Mouse (Mus musculus): ENCODE data around the gene Exd2.
A peak's percentile ranks its signal among the peaks of the same experiment; 100 is the strongest.
"Not testable (repeated sequence)": the region's sequence is repeated elsewhere in the genome, so short reads cannot be mapped to it uniquely, and the experiment has no call there.

Exd2 gene

DNA sequence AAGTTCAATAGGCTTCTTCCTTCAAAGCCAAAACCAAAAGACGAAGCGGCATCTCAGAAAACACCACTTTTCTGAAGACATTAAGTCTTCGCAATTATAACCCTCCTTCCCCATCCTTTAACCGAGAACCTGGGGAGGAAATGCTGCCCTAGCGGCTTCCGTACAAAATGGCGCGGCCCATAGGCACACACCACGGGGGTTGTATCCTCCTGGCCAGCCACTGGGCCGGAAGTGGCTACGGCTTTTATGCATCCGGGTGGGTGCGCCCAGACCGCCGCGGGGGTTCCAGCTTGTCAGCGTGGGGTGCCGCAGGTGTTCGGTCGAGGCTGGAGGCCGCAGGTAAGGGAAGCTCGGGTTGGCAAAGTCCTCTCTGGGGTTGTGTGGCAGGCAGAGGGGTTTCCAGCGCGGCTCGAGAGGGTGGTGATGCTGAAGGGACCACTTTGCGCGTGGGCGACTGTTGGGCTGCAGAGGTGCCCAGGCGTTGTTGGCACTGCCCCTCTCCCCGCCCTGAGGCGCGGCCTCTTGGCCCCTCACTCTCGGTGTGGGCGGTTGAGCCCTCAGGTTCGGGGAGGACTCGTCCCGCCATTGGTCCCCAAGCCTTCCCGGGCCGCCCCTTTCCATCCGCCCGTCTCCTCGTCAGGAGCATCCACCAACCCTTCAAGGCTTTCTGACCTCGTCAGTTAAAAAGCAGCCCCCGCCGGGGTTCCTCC, at the start of gene Exd2:
TSS of gene Exd2 (plus strand) at position 154 of the 710 bp plus-strand sequence.
- peak; percentile 90 for DNase-seq

DNA sequence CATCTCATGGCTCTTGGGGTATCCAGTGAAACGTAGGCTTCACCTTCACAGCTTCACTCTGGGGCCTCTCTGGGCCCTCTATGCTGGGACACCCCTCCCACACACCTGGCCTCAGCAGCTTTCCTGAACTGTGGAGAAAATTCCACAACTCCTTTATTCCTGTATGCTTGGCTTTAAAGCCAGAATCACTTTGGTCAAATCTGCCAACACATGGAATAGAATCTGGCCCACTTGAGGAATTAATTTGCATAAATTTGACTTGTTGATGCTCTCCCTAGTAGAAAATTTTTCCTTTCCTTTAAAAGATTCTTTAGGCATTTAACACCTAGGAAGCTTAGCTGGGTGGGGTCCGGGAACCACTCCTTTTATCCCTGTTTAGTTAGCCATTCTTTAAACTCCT, 47.8 kb upstream of the Exd2 start:
- no peak for DNase-seq

DNA sequence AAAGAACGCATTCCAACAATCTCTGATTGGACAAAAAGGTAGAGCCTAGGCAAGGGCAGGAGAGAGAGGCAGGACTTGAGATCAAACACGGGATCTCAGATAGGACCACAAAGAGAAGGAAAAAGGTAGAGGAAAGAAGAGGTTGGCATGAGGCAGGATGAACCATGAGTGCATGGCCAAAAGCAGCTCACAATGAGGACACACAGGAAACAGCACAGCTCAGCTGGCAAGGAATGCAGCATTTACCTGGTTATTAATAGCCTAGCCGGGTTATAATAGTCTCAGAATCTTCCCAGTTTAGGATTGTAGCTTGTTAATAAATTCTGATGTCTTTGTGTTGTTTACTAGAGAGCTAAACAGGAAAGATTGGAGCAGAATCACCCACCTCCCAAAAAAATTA, 35.2 kb upstream of the Exd2 start:
- DNase-seq = no peak

DNA sequence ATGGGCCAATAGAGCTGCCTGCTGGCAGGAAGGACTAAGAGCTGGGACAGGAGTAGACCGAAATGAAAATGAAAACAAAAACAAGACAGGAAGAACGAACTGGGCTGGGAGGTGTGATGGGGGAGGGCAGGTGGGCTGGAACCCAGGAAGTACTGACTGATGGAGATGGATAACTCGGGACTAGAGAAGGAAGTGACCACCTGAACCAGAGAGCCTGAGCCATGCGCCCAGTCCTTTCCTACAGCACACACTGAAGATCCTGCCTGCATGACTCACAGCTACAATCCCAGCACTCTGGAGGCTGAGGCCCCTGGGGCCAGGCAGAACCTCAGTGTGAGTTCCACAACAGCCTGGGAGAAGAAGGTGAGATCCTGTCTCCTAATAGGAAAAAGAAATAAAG, 29.6 kb upstream of the Exd2 start:
- no peak for DNase-seq

DNA sequence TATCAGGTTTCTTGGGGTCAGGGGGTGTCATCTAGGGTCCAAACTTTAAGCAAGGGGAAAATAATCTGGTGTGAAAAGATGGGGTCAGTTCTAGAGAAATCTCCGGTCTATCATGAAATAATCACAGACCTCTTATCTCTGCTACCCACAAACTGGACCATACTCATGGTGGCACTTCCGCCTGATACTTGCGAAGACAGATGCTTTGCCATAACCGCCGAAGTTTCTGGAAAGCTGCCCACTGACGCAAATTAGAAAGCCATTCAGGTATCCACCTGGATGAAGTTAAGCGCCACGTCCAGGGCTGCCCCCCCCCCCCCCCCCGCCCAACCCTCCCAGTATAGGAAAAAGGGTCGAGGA, 28.3 kb upstream of the Exd2 start:
- DNase-seq = no peak

DNA sequence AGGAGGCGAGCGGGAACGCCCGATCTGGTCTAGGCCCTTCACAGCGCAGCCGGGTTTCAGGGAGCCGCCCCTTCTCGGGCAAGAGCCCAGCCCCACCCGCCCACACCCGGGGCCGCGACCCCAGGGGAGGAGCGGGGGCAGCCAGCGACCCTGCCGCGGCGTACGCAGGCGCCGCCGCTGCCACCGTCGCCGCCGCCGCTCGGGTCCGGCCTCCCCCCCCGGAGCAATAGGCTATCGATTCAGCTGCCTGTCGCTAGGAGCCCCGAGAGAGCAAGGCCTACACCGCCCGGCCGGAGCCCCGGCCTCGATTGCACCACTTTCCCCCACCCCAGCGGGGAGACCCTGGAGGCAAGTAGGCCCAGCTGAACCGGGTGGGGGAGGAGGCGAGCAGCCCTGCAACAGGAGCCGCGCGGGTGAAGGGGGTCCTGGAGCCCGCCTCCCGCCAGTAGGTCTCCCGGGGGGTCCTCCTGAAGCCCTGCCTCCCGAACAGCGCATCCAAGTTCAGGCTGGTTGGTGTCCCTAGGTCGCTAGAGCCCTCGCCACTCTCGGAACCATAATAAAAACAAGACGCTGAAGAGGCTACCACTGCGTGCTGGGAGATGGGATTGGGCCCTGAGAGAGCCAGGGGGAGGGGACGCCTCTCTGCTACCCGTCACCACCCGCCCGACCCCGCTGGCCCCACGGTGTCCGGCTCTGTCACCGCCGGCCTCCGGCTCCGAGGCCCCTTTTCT, 27.8 kb upstream of the Exd2 start:
- DNase-seq = peak; percentile 67

DNA sequence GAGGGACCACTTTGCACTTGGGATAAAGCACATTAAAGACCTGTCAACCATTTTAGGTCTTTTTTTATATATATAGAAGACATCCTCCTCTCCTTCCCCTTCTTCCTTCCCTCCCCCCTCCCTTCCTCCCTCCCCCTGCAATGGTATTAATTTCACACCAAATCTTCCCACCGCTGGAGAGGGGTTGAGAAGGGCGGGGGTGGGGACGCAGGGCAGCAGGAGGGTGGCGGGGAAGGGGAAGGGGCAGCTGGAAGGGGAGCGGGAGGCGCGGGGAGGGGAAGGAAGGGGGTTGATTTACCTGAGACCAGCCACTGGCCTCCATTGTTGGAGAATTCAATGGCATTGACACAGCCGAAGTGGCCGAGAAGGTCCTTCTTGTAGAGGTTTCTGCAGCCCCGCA, 27.0 kb upstream of the Exd2 start:
- no peak for DNase-seq

DNA sequence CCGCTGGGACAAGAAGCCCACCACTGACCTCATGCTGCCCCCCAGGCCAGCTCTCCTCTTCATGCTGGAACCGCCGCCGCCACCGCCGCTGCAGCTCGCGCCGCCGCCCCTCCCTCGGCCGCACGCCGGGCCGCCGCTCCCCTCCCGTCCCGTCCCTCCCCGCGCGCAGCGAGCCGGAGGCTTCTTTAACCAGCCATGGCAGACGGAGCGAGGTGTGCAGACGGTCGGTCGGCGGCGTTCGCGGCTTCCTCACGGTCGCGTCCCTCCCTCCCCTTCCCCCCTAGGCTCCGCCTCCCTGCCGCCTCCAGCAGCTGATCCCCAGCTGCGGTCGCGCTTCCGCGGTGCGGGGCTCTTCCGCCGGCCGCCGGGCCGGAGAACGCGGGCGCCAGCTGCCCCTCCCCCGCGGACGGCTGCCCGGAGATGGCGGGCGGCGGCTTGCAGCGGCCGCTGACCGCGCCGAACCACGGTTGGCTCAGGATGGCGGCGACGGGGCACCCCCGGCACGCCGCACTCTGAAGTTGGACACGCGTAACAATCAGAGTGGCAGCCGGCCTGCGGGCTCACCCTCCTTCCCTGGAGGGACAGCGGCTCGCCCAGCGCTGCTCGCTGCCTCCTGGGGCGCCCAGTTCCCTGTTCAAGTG, 26.4 kb upstream of the Exd2 start, which contains the start of gene Dcaf5:
TSS of gene Dcaf5 (minus strand) at position 266 of the 641 bp plus-strand sequence.
- DNase-seq = peak; percentile 82

DNA sequence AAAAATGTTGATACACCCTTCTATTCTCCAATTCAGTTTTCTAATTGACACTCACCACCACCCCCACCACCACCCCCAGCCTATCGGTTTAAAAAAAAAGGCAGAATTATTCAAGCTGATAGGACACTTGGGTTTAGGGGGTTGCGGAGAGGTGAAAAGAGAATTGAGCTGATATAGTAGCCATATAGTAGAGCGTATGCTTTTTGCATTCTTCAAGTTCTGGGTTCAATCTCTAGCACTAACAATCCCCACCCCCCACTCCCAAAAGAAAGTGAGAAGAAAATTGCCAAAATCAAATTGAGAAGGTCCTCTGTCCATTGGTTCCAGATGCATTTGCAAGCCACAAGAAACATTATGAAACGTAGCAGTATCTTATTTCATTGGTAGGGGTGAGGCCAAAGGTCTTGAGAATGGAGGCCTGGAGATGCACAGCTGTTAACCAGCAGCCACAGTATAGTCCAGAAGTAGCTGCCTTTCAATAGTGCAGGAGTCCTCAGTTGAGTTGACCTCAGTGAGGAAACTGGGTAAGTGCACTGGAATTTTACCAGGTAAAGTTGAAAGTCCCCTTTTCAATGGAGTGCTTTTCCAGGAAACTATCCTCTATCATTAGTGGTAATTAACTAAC, 25.7 kb upstream of the Exd2 start:
- no peak for DNase-seq

DNA sequence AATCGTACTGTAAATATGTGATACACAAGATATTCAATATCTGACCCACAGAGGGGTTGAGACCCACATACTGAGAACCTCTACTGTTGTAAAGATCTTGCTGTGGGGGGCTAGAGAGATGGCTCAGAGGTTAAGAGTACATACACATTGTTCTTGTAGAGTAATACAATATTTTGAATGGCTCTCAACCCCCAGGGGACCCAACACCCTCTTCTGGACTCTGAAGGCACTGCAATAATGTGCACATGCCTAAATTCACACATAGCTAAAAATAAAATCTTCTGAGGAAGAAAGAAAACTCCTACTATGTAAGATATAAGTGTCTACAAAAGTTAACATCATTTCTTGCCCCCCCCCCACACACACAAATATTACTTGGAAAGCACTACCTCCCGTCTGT, 21.9 kb upstream of the Exd2 start:
- DNase-seq = peak; percentile 20

DNA sequence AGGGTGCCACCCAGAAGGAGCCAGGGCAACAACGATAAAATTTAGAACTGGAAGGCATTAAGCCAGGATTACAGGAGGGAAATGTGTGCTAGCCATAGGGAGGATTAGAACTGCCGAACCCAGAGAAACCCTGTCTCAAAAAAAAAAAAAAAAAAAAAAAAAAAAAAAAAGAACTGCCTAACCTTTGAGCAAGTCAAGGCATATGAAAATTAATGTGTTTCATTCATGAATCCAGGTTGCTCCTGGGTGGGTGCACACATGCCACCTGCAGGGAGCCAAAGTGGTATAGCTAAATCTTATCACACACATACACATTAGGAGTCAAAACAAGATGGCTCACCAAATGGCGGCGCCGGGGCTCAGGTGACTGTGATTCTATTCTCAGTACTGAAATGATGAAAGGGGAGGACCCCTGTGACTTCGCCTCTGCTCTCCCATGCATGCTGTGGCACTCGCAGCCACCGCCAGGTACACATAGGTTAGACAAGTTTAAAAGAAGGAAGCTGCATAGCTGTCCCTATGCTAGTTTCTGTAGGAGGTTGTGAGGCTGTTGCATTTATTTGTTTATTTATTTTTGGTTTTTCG, 18.3 kb upstream of the Exd2 start:
- DNase-seq = no peak

DNA sequence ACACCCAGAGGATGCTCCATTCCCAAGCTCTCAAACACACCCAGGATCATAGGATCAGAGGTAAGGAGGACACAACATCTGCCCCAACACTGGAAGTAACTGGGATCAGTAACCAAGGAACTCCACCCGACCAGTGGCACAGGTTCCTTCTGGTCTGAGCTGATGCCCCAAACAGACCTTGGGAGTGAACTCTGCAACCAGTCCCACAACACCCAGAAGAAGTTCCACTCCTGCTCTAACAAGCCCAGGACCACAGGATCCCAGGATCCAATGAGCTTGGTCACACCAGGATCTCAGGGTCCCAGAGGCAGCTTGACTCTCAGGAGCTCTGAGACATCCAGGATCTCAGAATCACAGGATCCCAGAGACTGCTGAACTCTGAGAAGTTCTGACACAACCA, 9.4 kb upstream of the Exd2 start:
- no peak for DNase-seq

DNA sequence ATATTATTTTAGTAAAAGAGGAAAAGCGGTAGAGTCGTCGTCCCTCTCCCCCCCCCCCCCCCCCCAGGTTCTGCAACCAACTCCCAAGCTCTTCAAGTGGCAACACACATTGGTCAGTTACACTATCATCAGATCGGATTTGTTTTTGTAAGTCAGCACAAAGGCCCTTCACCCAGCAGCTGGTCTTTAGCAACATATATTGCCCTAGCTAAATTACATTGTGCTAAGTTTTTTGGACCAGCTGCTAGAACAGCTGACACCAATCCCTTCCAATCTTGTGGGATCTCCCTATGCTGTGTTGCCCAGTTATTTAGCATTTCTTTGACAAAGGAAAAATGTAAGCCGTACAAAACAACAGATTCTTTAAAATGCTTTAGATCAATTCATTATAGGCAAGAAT, 4.9 kb upstream of the Exd2 start:
- DNase-seq = no peak

DNA sequence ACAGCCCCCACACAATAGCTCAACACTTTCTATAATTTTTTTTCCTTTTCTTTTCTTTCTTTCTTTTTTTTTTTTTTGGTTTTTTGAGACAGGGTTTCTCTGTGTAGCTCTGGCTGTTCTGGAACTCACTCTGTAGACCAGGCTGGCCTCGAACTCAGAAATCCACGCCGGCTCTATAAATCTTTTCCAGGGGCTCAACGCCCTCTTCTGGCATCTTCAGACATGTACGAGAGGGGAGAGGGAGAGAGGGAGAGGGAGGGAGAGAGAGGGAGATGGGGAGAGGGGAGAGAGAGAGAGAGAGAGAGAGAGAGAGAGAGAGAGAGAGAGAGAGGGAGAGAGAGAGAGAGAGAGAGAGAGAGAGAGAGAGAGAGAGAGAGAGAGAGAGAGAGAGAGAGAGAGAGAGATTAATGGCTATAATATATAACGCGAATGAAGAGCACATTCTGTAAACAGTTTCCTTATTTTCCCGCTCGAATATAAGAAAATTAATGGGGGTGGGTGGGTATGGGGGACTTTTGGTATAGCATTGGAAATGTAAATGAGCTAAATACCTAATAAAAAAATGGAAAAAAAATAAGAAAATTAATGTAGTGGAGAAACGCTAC, 501 bp upstream of the Exd2 start:
- not testable (repeated sequence) for DNase-seq

DNA sequence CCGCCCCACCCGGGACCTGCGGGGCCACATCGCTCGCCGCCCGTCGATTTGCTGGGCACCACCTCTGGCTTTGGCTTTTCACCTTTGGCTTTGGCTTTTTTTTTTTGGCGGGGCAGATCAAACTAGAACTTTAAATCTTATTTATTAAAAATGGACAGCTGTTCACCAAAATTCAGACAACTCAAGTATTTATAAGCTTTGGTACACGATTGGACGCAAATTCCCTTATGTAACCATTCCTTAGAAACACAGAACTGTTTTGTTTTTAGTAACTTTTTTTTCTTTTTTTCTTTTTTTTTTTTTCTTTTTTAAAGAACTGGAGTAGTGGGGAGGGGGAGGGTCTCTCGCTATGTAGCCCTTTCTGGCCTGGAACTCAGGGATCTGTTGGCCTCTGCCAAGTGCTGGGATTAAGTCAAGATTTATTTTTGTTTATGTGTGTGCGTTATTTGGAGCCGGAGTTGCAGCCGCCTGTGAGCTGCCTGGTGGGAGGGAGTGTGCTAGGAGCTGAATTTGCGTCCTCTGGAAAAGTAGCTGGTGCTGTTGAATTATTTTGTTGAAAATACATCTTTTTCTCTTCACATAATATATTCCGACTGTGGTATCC, 873 bp downstream of the Exd2 start:
- DNase-seq = no peak

DNA sequence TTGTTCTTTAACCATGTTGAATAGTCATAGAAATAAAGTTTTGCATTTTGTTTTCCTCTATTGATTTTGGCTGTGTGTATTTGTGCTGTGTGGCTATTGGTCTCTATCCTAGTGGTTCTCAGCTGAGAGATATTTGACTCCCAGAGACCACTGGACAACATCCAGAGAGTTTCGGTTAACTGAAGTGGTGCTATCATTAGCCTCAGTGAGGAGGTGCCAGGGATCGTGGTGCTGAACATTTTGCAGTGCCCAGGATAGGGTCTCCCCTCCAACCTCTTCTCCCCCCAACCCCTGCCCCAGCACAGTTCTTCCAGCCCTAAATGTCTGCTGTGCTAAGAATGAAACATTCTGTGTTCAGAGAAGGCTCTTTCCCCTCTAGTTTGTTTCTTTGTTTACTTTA, 7.3 kb downstream of the Exd2 start:
- no peak for DNase-seq

DNA sequence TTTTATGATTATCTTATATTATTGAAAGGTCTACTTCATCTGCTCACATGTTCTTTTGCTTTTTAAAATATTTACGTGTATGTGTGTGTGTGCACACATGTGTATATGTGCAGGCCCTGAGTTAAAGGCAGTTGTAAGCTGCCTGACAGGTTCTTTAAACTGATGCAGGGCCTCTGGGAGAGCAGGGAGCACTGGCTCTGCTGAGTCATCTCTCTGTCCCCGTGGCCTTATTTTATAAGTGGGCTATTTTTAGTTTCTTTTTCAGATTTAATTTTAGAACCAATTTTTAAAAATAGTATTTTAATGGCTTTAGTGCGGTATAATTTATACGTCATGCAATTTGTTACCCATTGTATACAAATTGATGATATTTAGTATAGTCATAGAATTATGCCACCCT, 9.0 kb downstream of the Exd2 start:
- no peak for DNase-seq

DNA sequence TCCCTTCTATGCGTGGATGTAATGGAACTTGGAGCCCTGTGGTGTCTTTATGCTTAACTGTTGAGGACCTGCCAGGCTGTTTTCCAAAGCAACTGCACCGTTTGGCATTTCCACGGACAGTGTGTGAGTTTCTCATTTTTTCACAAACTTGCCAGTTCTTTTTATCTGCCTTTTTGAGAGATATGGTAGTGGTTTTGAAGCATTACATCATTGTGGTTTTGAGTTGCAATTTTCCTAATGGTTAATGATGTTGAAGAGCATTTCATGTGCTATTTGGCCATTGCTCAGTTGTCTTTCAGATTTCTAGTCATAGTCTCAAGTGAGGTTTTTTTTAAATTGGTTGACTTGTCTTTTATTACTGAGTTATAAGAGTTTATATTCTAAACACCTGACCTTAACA, 10.8 kb downstream of the Exd2 start:
- DNase-seq = no peak

DNA sequence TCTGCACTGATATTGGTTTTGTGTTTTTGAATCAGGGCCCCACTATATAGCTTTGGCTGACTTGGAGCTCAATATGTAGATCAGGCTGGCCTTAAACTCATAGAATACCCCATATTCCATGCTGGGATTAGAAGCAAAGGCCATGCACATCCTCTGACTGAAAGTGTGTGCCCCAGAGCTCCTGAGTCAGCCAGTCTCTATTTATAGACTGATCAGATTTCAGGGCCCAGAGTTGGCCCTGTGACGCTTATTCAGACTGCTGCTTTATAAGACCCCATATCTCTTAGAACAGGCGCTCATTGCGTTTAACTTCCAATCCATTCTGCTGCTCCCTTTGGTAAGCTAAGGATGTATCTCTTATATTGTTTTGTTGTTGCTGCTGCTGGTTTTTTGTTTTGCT, 17.1 kb downstream of the Exd2 start:
- DNase-seq = no peak

DNA sequence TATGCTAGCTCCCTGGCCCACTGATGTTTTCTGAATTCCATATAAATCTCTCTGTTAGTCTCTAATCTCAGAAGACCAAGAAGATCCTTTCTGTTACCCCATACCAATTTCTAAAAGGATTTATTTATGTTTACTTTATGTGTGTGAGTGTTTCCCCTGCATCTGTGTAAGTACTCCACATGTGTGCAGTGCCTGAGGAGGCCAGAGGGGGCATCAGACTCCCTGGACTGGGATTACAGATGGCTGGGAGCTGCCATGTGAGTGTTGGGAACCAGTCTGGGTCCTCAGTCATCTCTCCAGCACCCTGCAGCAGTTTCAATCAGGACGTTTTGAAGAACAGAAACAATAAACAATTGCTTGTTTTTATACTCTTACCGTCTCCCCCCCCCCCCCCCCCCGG, 20.5 kb downstream of the Exd2 start:
- DNase-seq = no peak

DNA sequence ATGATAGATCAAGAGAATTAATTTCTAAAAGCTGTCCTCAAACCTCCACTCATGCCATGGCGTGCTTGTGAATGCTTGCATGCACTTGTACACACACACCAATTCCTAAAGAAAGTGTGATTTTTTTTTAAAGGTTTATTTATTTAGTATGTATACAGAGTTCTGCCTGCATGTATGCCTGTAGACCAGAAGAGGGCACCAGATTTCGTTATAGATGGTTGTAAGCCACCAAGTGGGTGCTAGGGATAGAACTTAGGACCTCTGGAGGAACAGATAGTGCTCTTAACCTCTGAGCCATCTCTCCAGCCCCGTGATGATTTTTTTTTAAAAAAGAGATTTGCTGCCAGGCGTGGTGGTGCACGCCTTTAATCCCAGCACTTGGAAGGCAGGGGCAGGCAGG, 30.4 kb downstream of the Exd2 start:
- no peak for DNase-seq

DNA sequence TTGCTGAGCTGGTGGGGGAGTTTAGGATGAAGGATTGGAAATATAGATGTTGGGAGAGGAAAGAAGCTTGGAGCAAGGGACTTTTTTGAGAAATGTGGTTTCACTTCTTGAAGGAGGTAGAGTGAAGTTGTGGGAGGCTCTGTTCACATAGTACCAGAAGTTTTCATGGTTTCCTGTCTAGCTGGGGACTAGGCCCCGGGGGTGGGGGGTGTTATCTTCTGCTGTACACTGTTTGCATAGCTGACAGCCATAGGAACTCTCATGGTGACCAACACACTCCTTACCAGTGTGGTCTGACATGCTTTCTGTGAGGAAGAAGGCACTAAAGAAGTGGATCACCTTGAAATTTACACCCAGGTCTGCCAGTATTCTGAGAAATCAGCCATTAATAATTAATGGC, 32.8 kb downstream of the Exd2 start:
- no peak for DNase-seq

DNA sequence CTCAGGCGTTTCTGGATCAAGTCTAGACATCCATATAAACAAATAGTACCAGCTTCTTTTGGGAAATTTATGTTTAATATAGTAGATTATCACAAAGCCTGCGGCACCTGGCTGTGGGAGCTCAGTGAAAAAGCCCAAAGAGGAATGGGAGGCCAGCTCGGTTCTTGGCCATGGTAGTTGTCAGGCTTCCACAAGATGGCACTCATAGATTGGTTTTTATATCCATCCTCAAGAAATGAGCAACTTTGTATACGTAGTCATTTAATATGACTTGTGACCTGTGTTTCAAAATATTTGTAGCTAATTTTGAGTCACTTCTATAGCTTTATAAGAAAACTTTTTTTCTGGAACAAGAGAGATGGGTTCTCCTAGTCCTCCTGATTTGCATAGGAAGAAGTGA, 35.5 kb downstream of the Exd2 start:
- DNase-seq = no peak
